Mouse (Mus musculus) thymus, adult 2 months (tissue): ENCODE results near the gene Olfr494. TPM values are rescaled to one million over a fixed set of nuclear protein-coding genes. Genes with fewer than 3 reads are reported as not detected.

Experiments used
- DNase-seq: peaks from one replicate; pipeline ENCODE4 v3.0.0; 2021
- H3K27ac ChIP-seq: fragments of 200-500 bp; 2 replicates; pipeline ENCODE4 v1.5.1; 2012; ENCODE audit warnings: low read length, control low read depth; ENCODE audit not compliant: control insufficient read depth, insufficient read depth
- H3K27me3 ChIP-seq: fragments of 200-500 bp; 2 replicates; pipeline ENCODE4 v1.6.1; 2012; ENCODE audit warnings: mild to moderate bottlenecking, low read length, moderate library complexity, mixed read lengths; ENCODE audit not compliant: control insufficient read depth, insufficient read depth
- H3K36me3 ChIP-seq: fragments of 200-500 bp; 2 replicates; pipeline ENCODE4 v1.6.1; 2012; ENCODE audit warnings: mild to moderate bottlenecking, low read length, moderate library complexity; ENCODE audit not compliant: control insufficient read depth, insufficient read depth
- H3K4me1 ChIP-seq: fragments of 200-500 bp; replicated peaks from 2 replicates; pipeline ENCODE4 v1.6.1; 2012; ENCODE audit warnings: low read length; ENCODE audit not compliant: control insufficient read depth, insufficient read depth
- H3K4me3 ChIP-seq: fragments of 200-500 bp; 2 replicates; pipeline ENCODE4 v1.5.1; 2012; ENCODE audit warnings: mild to moderate bottlenecking, low read length, control low read depth, moderate library complexity; ENCODE audit not compliant: control insufficient read depth, insufficient read depth
- CTCF ChIP-seq: fragments of 200-500 bp; IDR thresholded peaks from 2 replicates; pipeline ENCODE4 v1.5.1; 2012; ENCODE audit warnings: mild to moderate bottlenecking, control low read depth, low read length, moderate library complexity, borderline replicate concordance; ENCODE audit not compliant: control insufficient read depth, poor library complexity, insufficient read depth; ENCODE audit errors: extremely low read depth
- POLR2A ChIP-seq: fragments of 200-500 bp; IDR thresholded peaks from 2 replicates; pipeline ENCODE4 v1.6.1; 2012; ENCODE audit warnings: mild to moderate bottlenecking, low read length, control low read depth, moderate library complexity; ENCODE audit not compliant: control insufficient read depth, poor library complexity, insufficient read depth; ENCODE audit errors: extremely low read depth
- WGBS: fragments of 180-500 bp; shearing (Covaris S2); methylation state at CpG from one replicate; pipeline ENCODE4 v1.1.7; 2018; 5-methylcytosine and 5-hydroxymethylcytosine counted together
- polyA plus RNA-seq: library from polyadenylated mRNA; depleted of rRNA; stranded (reverse); fragments of >200 nt; gene quantifications from 2 replicates; pipeline ENCODE4 v1.2.3, GENCODE M21; 2012; rRNA removed

The Olfr494 gene
- not detected in 2 replicates for polyA plus RNA-seq

DNA sequence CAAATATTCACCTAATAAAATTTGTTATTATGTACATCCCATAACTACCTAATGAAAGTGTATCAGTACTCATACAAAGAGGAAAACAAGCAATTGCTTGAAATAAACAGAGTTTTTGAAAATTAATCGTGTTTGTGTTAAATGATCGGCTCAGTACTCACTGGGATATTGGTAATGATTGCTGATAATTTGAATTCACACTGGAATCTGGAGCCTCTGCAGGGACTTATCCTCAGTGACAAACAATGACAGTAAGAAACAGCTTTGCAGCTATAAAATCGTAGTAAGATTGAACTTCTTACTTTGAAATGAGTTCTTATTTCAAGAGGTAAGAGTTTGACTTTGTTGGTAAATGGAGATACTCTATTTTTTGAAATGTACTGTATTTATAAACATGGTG lies at the start of gene Olfr494:
TSS of gene Olfr494 (plus strand) at position 301 of the 400 bp plus-strand sequence.
- no peaks in the 10 kb centered on the region for H3K4me1 ChIP-seq
- no peak within 1 kb of the TSS for H3K27ac ChIP-seq
- H3K27me3 ChIP-seq, result no peaks in the 10 kb centered on the region
- 82% methylated on average over 3 of the region's 3 CpGs for WGBS
- no peak for DNase-seq
- TF ChIP-seq CTCF (no peak), POLR2A (no peak)
- H3K36me3 ChIP-seq, result no peaks in the 10 kb centered on the region
- no peak within 1 kb of the TSS for H3K4me3 ChIP-seq

DNA sequence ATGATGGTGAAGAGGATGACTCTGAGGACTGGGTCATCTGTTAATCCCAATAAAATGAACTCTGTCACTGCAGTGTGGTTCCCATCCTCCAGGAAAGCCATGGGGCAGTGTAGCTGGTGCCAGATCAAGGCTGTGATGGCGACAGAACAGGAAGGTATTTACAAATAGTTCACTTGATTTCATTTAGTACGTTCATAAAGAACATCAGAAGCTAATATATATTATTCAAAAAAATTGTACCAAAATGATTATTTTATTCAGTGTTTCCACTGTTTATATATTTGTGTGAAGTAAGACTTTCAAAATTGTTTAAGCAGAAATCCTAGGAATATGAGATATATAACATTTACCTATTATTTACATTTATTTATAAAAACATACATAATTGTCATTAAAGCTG lies 41.6 kb upstream of the Olfr494 start, which contains the start of gene Olfr492:
TSS of gene Olfr492 (minus strand) at position 101 of the 400 bp plus-strand sequence.
- TF ChIP-seq POLR2A, result no peak
- no peak for TF ChIP-seq CTCF
- Histone ChIP-seq H3K36me3 (no peaks in the 10 kb centered on the region), H3K4me3 (no peak within 1 kb of the TSS), H3K4me1 (no peaks in the 10 kb centered on the region), H3K27ac (no peak within 1 kb of the TSS), H3K27me3 (no peaks in the 10 kb centered on the region)
- 84% methylated on average over 2 of the region's 2 CpGs for WGBS
- DNase-seq, result no peak

DNA sequence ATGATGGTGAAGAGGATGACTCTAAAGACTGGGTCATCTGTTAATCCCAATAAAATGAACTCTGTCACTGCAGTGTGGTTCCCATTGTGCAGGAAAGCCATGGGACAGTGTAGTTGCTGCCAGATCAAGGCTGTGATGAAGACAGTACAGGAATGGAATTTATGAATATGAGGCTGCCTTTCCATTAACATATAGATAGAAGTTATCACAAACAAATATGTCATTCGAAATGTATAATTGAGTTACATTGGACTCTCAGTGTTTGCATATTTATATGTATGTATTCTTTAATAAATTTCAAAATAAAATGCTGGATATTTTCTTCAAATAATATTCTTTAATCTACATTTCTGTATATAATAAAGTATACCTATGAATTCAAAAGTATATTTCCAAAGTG lies 18.3 kb upstream of the Olfr494 start, which contains the start of gene Olfr493:
TSS of gene Olfr493 (minus strand) at position 101 of the 400 bp plus-strand sequence.
- Histone ChIP-seq H3K4me1 (no peaks in the 10 kb centered on the region), H3K4me3 (no peak within 1 kb of the TSS), H3K36me3 (no peaks in the 10 kb centered on the region), H3K27me3 (no peaks in the 10 kb centered on the region), H3K27ac (no peak within 1 kb of the TSS)
- DNase-seq, result no peak
- 82% methylated on average over 1 of the region's 1 CpGs for WGBS
- TF ChIP-seq POLR2A, result no peak
- no peak for TF ChIP-seq CTCF

DNA sequence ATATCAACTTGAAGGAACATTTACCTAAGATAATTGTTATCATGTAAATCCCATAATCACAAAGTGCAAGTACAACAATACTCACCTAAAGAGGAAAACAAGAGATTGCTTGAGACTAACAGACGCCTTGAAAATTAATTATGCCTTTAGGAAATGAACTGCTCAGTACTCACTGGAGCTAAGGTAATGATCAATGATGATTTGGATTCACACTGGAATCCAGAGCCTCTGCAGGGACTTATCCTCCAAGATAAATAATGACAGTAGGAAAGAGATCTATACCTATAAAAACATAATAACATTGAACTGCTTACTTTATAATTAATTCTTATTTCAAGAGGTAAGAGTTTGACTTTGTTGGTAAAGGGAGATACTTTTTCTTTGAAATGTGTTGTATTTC lies 27.7 kb downstream of the Olfr494 start, which contains the start of gene Olfr495:
TSS of gene Olfr495 (plus strand) at position 301 of the 400 bp plus-strand sequence.
- Histone ChIP-seq H3K4me3 (no peak within 1 kb of the TSS), H3K36me3 (no peaks in the 10 kb centered on the region), H3K4me1 (no peaks in the 10 kb centered on the region), H3K27me3 (no peaks in the 10 kb centered on the region), H3K27ac (no peak within 1 kb of the TSS)
- no peak for DNase-seq
- no peak for TF ChIP-seq POLR2A
- TF ChIP-seq CTCF, result no peak
- 76% methylated on average over 1 of the region's 1 CpGs for WGBS

Other genes with a start within 250 kb of the Olfr494 start
- not detected in 2 replicates for gene Olfr484, start 237.9 kb upstream of the Olfr494 start, polyA plus RNA-seq
- not detected in 2 replicates for gene Olfr485, start 205.5 kb upstream of the Olfr494 start, polyA plus RNA-seq
- gene Olfr486, start 192.6 kb upstream of the Olfr494 start, polyA plus RNA-seq, result not detected in 2 replicates
- gene Olfr487, start 150.7 kb upstream of the Olfr494 start, polyA plus RNA-seq, result not detected in 2 replicates
- gene Olfr488, start 107.0 kb upstream of the Olfr494 start, polyA plus RNA-seq, result not detected in 2 replicates
- not detected in 2 replicates for gene Olfr490, start 76.4 kb upstream of the Olfr494 start, polyA plus RNA-seq
- not detected in 2 replicates for gene Olfr491, start 51.9 kb upstream of the Olfr494 start, polyA plus RNA-seq
- not detected in 2 replicates for gene Olfr492, start 41.7 kb upstream of the Olfr494 start, polyA plus RNA-seq
- gene Olfr493, start 18.4 kb upstream of the Olfr494 start, polyA plus RNA-seq, result not detected in 2 replicates
- gene Olfr495, start 27.8 kb downstream of the Olfr494 start, polyA plus RNA-seq, result not detected in 2 replicates
- gene Olfr497, start 55.1 kb downstream of the Olfr494 start, polyA plus RNA-seq, result not detected in 2 replicates
- not detected in 2 replicates for gene Olfr498, start 100.0 kb downstream of the Olfr494 start, polyA plus RNA-seq
- not detected in 2 replicates for gene Olfr502, start 159.7 kb downstream of the Olfr494 start, polyA plus RNA-seq
- not detected in 2 replicates for gene Olfr503, start 179.2 kb downstream of the Olfr494 start, polyA plus RNA-seq
- gene Olfr504, start 200.5 kb downstream of the Olfr494 start, polyA plus RNA-seq, result not detected in 2 replicates
- gene Olfr506, start 245.5 kb downstream of the Olfr494 start, polyA plus RNA-seq, result not detected in 2 replicates